Mouse (Mus musculus) neural tube, embryonic 12.5 days (tissue): Measurements from ENCODE around the gene AI481877. TPM values are rescaled to one million over a fixed set of nuclear protein-coding genes. Genes with fewer than 3 reads are reported as not detected.
A peak's percentile ranks its signal among the peaks of the same experiment; 100 is the strongest.
"Not testable (repeated sequence)": the region's sequence is repeated elsewhere in the genome, so short reads cannot be mapped to it uniquely, and the experiment has no call there.

Source experiments
- ATAC-seq: fragments of 200-750 bp; cut with Nextera tagmentation; 2 replicates; pipeline ENCODE4 v1.8.0; 2017; ENCODE audit warnings: low read depth, mild to moderate bottlenecking, moderate TSS enrichment, moderate library complexity; ENCODE audit not compliant: low FRiP score
- H3K27ac ChIP-seq: fragments of 300-500 bp; sonication (generic); 2 replicates; pipeline ENCODE4 v1.5.1; 2016
- H3K27me3 ChIP-seq: fragments of 300-500 bp; sonication (generic); replicated peaks from 2 replicates; pipeline ENCODE4 v1.6.1; 2016; ENCODE audit warnings: mild to moderate bottlenecking
- H3K36me3 ChIP-seq: fragments of 300-500 bp; sonication (generic); 2 replicates; pipeline ENCODE4 v1.6.1; 2016; ENCODE audit warnings: mild to moderate bottlenecking
- H3K4me1 ChIP-seq: fragments of 300-500 bp; sonication (generic); 2 replicates; pipeline ENCODE4 v1.6.1; 2016
- H3K4me2 ChIP-seq: fragments of 300-500 bp; sonication (generic); replicated peaks from 2 replicates; pipeline ENCODE4 v1.6.1; 2016; ENCODE audit warnings: mild to moderate bottlenecking
- H3K4me3 ChIP-seq: fragments of 300-500 bp; sonication (generic); 2 replicates; pipeline ENCODE4 v1.5.1; 2016
- H3K9ac ChIP-seq: fragments of 300-500 bp; sonication (generic); 2 replicates; pipeline ENCODE4 v1.6.1; 2016; ENCODE audit warnings: mild to moderate bottlenecking
- H3K9me3 ChIP-seq: fragments of 300-500 bp; sonication (generic); 2 replicates; pipeline ENCODE4 v1.6.1; 2016; ENCODE audit warnings: mild to moderate bottlenecking
- WGBS: fragments of 180-500 bp; shearing (Covaris S2); methylation state at CpG from one replicate; pipeline ENCODE4 v1.1.7; 2016; 5-methylcytosine and 5-hydroxymethylcytosine counted together
- polyA plus RNA-seq: library from polyadenylated mRNA; unstranded; fragments of >200 nt; fragmentation: Nextera tagmentation; extraction: Ambion mirVana; gene quantifications from 2 replicates; pipeline ENCODE4 v1.2.1, GENCODE M21; 2016

The AI481877 gene
- polyA plus RNA-seq = not detected in 2 replicates

- H3K9me3 ChIP-seq, H3K27me3 ChIP-seq, ATAC-seq, H3K4me1 ChIP-seq, H3K27ac ChIP-seq, H3K36me3 ChIP-seq, H3K4me2 ChIP-seq, H3K9ac ChIP-seq, H3K4me3 ChIP-seq: not testable (repeated sequence)
- WGBS = 91% methylated on average over 4 of the region's 6 CpGs
These were observed at the start of gene AI481877 for GRCm38 (mm10) chr4:59138507-59139033. Gene AI481877 (minus strand): TSS chr4:59138983.

- ATAC-seq = no peak
These were observed 49.7 kb upstream of the AI481877 start for GRCm38 (mm10) chr4:59188474-59188801.

GRCm38 (mm10) chr4:59187289-59187688 is 48.5 kb upstream of the AI481877 start:
- Histone ChIP-seq H3K27ac (no peak overlapping the region), H3K4me1 (peaks cover 5% of the 10 kb centered on the region; the same call in 1 of the 2 replicates), H3K4me2 (no peak overlapping the region), H3K4me3 (no peak overlapping the region), H3K9me3 (no peaks in the 10 kb centered on the region), H3K27me3 (no peaks in the 10 kb centered on the region), H3K9ac (no peak overlapping the region), H3K36me3 (no peaks in the 10 kb centered on the region)
- WGBS = 26% methylated on average over 3 of the region's 3 CpGs
- ATAC-seq = no peak

More at GRCm38 (mm10) chr4:59188474-59188801, 49.7 kb upstream of the AI481877 start:
- H3K36me3 ChIP-seq = no peaks in the 10 kb centered on the region
- H3K4me2 ChIP-seq = peak overlapping the region; percentile 76
- H3K9ac ChIP-seq = peak overlapping the region; percentile 98; the same call in 1 of the 2 replicates
- peak overlapping the region; percentile 92 for H3K4me3 ChIP-seq
- H3K27me3 ChIP-seq = no peaks in the 10 kb centered on the region
- no peaks in the 10 kb centered on the region for H3K9me3 ChIP-seq
- H3K4me1 ChIP-seq = peaks cover 5% of the 10 kb centered on the region; the same call in 1 of the 2 replicates
- WGBS = 32% methylated on average over 4 of the region's 4 CpGs
- H3K27ac ChIP-seq = no peak overlapping the region

- no peak for ATAC-seq
- no peak overlapping the region for H3K4me3 ChIP-seq
- no peaks in the 10 kb centered on the region for H3K9me3 ChIP-seq
- WGBS = 69% methylated on average over 3 of the region's 3 CpGs
- H3K27ac ChIP-seq = no peak overlapping the region
- H3K27me3 ChIP-seq = no peaks in the 10 kb centered on the region
- H3K36me3 ChIP-seq = no peaks in the 10 kb centered on the region
- H3K4me1 ChIP-seq = peaks cover 5% of the 10 kb centered on the region; the same call in 1 of the 2 replicates
- H3K4me2 ChIP-seq = no peak overlapping the region
- H3K9ac ChIP-seq = no peak overlapping the region
These were observed 46.9 kb upstream of the AI481877 start for GRCm38 (mm10) chr4:59185671-59186070.

GRCm38 (mm10) chr4:59181320-59182271 is 42.8 kb upstream of the AI481877 start:
- no peak overlapping the region for H3K4me3 ChIP-seq

GRCm38 (mm10) chr4:59177566-59177965 is 38.8 kb upstream of the AI481877 start:
- no peak for ATAC-seq
- H3K27me3 ChIP-seq = no peaks in the 10 kb centered on the region
- H3K36me3 ChIP-seq = no peaks in the 10 kb centered on the region
- H3K4me2 ChIP-seq = no peak overlapping the region
- no peak overlapping the region for H3K4me3 ChIP-seq
- H3K9ac ChIP-seq = no peak overlapping the region
- H3K9me3 ChIP-seq = no peaks in the 10 kb centered on the region
- WGBS = 97% methylated on average over 2 of the region's 2 CpGs
- no peak overlapping the region for H3K27ac ChIP-seq
- no peaks in the 10 kb centered on the region for H3K4me1 ChIP-seq

More at GRCm38 (mm10) chr4:59181320-59182271, 42.8 kb upstream of the AI481877 start:
- Histone ChIP-seq H3K9me3 (no peaks in the 10 kb centered on the region), H3K4me1 (no peaks in the 10 kb centered on the region), H3K27me3 (no peaks in the 10 kb centered on the region), H3K27ac (no peak overlapping the region), H3K4me2 (no peak overlapping the region), H3K9ac (no peak overlapping the region), H3K36me3 (no peaks in the 10 kb centered on the region)
- ATAC-seq = no peak
- 55% methylated on average over 5 of the region's 5 CpGs for WGBS

- Histone ChIP-seq H3K27me3 (no peaks in the 10 kb centered on the region), H3K36me3 (no peaks in the 10 kb centered on the region), H3K4me3 (no peak overlapping the region), H3K9me3 (no peaks in the 10 kb centered on the region), H3K9ac (no peak overlapping the region), H3K4me1 (no peaks in the 10 kb centered on the region), H3K4me2 (no peak overlapping the region), H3K27ac (no peak overlapping the region)
- ATAC-seq = no peak
- WGBS = 71% methylated on average over 6 of the region's 6 CpGs
These were observed 37.1 kb upstream of the AI481877 start for GRCm38 (mm10) chr4:59175929-59176328.

- no peaks in the 10 kb centered on the region for H3K9me3 ChIP-seq
- no peak overlapping the region for H3K4me2 ChIP-seq
- no peak overlapping the region for H3K27ac ChIP-seq
- no peak overlapping the region for H3K4me3 ChIP-seq
- no peak for ATAC-seq
- WGBS = 91% methylated on average over 4 of the region's 4 CpGs
- no peaks in the 10 kb centered on the region for H3K36me3 ChIP-seq
- H3K9ac ChIP-seq = no peak overlapping the region
- H3K27me3 ChIP-seq = no peaks in the 10 kb centered on the region
- H3K4me1 ChIP-seq = no peaks in the 10 kb centered on the region
These were observed 36.2 kb upstream of the AI481877 start for GRCm38 (mm10) chr4:59175003-59175402.

- WGBS = 84% methylated on average over 2 of the region's 2 CpGs
- Histone ChIP-seq H3K4me1 (no peaks in the 10 kb centered on the region), H3K27ac (no peak overlapping the region), H3K9ac (no peak overlapping the region), H3K9me3 (no peaks in the 10 kb centered on the region), H3K36me3 (no peaks in the 10 kb centered on the region), H3K4me2 (no peak overlapping the region), H3K27me3 (no peaks in the 10 kb centered on the region), H3K4me3 (no peak overlapping the region)
- ATAC-seq = no peak
These were observed 34.6 kb upstream of the AI481877 start for GRCm38 (mm10) chr4:59173181-59173922.

- Histone ChIP-seq H3K36me3 (no peaks in the 10 kb centered on the region), H3K9me3 (no peaks in the 10 kb centered on the region), H3K4me2 (no peak overlapping the region), H3K4me1 (no peaks in the 10 kb centered on the region), H3K4me3 (no peak overlapping the region), H3K27me3 (no peaks in the 10 kb centered on the region), H3K27ac (no peak overlapping the region), H3K9ac (no peak overlapping the region)
- no peak for ATAC-seq
- WGBS = 35% methylated on average over 2 of the region's 2 CpGs
These were observed 33.8 kb upstream of the AI481877 start for GRCm38 (mm10) chr4:59172616-59173015.

GRCm38 (mm10) chr4:59169981-59170380 is 31.2 kb upstream of the AI481877 start:
- Histone ChIP-seq H3K9me3 (no peaks in the 10 kb centered on the region), H3K4me1 (no peaks in the 10 kb centered on the region), H3K27ac (no peak overlapping the region), H3K36me3 (no peaks in the 10 kb centered on the region), H3K4me2 (no peak overlapping the region), H3K9ac (no peak overlapping the region), H3K27me3 (no peaks in the 10 kb centered on the region), H3K4me3 (no peak overlapping the region)
- WGBS = 84% methylated on average over 5 of the region's 5 CpGs
- no peak for ATAC-seq

GRCm38 (mm10) chr4:59167251-59167847 is 28.6 kb upstream of the AI481877 start:
- no peak for ATAC-seq
- Histone ChIP-seq H3K27ac (no peak overlapping the region), H3K9ac (no peak overlapping the region), H3K4me2 (no peak overlapping the region), H3K27me3 (no peaks in the 10 kb centered on the region), H3K4me3 (no peak overlapping the region), H3K4me1 (no peaks in the 10 kb centered on the region), H3K36me3 (no peaks in the 10 kb centered on the region), H3K9me3 (no peaks in the 10 kb centered on the region)
- 91% methylated on average over 2 of the region's 2 CpGs for WGBS
